Mouse (Mus musculus) embryonic facial prominence, embryonic 10.5 days (tissue): Measurements from ENCODE around the gene Slc7a3. TPM values are rescaled to one million over a fixed set of nuclear protein-coding genes. Genes with fewer than 3 reads are reported as not detected.
"Not testable (repeated sequence)": the region's sequence is repeated elsewhere in the genome, so short reads cannot be mapped to it uniquely, and the experiment has no call there.

Source experiments
- DNase-seq: peaks from one replicate; pipeline ENCODE4 v3.0.0-alpha.2; 2017; ENCODE audit warnings: low spot score
- H3K27ac ChIP-seq: fragments of 300-500 bp; sonication (generic); replicated peaks from 2 replicates; pipeline ENCODE4 v1.5.1; 2016; ENCODE audit warnings: mild to moderate bottlenecking
- H3K27me3 ChIP-seq: fragments of 300-500 bp; sonication (generic); replicated peaks from 2 replicates; pipeline ENCODE4 v1.6.1; 2016; ENCODE audit warnings: low read depth, mild to moderate bottlenecking; ENCODE audit not compliant: poor library complexity, severe bottlenecking
- H3K36me3 ChIP-seq: fragments of 300-500 bp; sonication (generic); replicated peaks from 2 replicates; pipeline ENCODE4 v1.6.1; 2016; ENCODE audit warnings: mild to moderate bottlenecking, moderate library complexity
- H3K4me1 ChIP-seq: fragments of 300-500 bp; sonication (generic); 2 replicates; pipeline ENCODE4 v1.6.1; 2016
- H3K4me3 ChIP-seq: fragments of 300-500 bp; sonication (generic); 2 replicates; pipeline ENCODE4 v1.5.1; 2016; ENCODE audit warnings: mild to moderate bottlenecking, moderate library complexity
- H3K9me3 ChIP-seq: fragments of 300-500 bp; sonication (generic); 2 replicates; pipeline ENCODE4 v1.6.1; 2016; ENCODE audit warnings: mild to moderate bottlenecking
- WGBS: fragments of 180-500 bp; shearing (Covaris S2); methylation state at CpG from one replicate; pipeline ENCODE4 v1.1.7; 2016; 5-methylcytosine and 5-hydroxymethylcytosine counted together
- polyA plus RNA-seq: library from polyadenylated mRNA; unstranded; fragments of >200 nt; fragmentation: Nextera tagmentation; extraction: Ambion mirVana; gene quantifications from 2 replicates; pipeline ENCODE4 v1.2.1, GENCODE M21; 2016

Slc7a3 gene
- 0.92 and 1.2 TPM in 2 replicates for polyA plus RNA-seq

GRCm38 (mm10) chrX:101085920-101086319 is at the start of gene Slc7a3:
TSS of gene Slc7a3 (minus strand) at chrX:101086020.
- Histone ChIP-seq H3K9me3 (no peaks in the 10 kb centered on the region), H3K4me3 (peak within 1 kb of the TSS; percentile 52), H3K27me3 (peaks cover 59% of the 10 kb centered on the region), H3K27ac (no peak within 1 kb of the TSS), H3K4me1 (0 out of 2 replicates have a peak, but pooled peaks cover 4% of the 10 kb centered on the region), H3K36me3 (no peaks in the 10 kb centered on the region)
- 52% methylated on average over 11 of the region's 11 CpGs for WGBS
- no peak for DNase-seq

GRCm38 (mm10) chrX:101131992-101132791 is 46.4 kb upstream of the Slc7a3 start:
- no peaks in the 10 kb centered on the region for H3K9me3 ChIP-seq
- no peaks in the 10 kb centered on the region; the same call in 1 of the 2 replicates for H3K27me3 ChIP-seq
- no peak overlapping the region for H3K4me3 ChIP-seq
- H3K4me1 ChIP-seq: no peaks in the 10 kb centered on the region
- DNase-seq: peak; percentile 8
- H3K27ac ChIP-seq: no peak overlapping the region
- 46% methylated on average over 12 of the region's 12 CpGs for WGBS
- H3K36me3 ChIP-seq: no peaks in the 10 kb centered on the region

GRCm38 (mm10) chrX:101131001-101131400 is 45.2 kb upstream of the Slc7a3 start:
- no peaks in the 10 kb centered on the region for H3K4me1 ChIP-seq
- no peaks in the 10 kb centered on the region for H3K36me3 ChIP-seq
- H3K27me3 ChIP-seq: peaks cover 7% of the 10 kb centered on the region; the same call in 1 of the 2 replicates
- H3K4me3 ChIP-seq: no peak overlapping the region
- DNase-seq: peak; percentile 61
- H3K9me3 ChIP-seq: no peaks in the 10 kb centered on the region
- 28% methylated on average over 7 of the region's 7 CpGs for WGBS
- no peak overlapping the region for H3K27ac ChIP-seq

- DNase-seq: no peak
- Histone ChIP-seq H3K4me1 (no peaks in the 10 kb centered on the region), H3K27me3 (peaks cover 7% of the 10 kb centered on the region; the same call in 1 of the 2 replicates), H3K4me3 (no peak overlapping the region), H3K9me3 (no peaks in the 10 kb centered on the region), H3K27ac (no peak overlapping the region), H3K36me3 (no peaks in the 10 kb centered on the region)
- 95% methylated on average over 2 of the region's 2 CpGs for WGBS
These were observed 42.7 kb upstream of the Slc7a3 start for GRCm38 (mm10) chrX:101128559-101128958.

- no peaks in the 10 kb centered on the region for H3K4me1 ChIP-seq
- H3K36me3 ChIP-seq: no peaks in the 10 kb centered on the region
- H3K9me3 ChIP-seq: no peaks in the 10 kb centered on the region
- WGBS: 83% methylated on average over 2 of the region's 2 CpGs
- no peak overlapping the region for H3K4me3 ChIP-seq
- H3K27me3 ChIP-seq: peaks cover 7% of the 10 kb centered on the region; the same call in 1 of the 2 replicates
- DNase-seq: no peak
- no peak overlapping the region for H3K27ac ChIP-seq
These were observed 41.2 kb upstream of the Slc7a3 start for GRCm38 (mm10) chrX:101126977-101127376.

- WGBS: 78% methylated on average over 7 of the region's 7 CpGs
These were observed 40.7 kb upstream of the Slc7a3 start for GRCm38 (mm10) chrX:101126474-101126955.

GRCm38 (mm10) chrX:101120546-101120945 is 34.7 kb upstream of the Slc7a3 start:
- Histone ChIP-seq H3K27me3 (no peaks in the 10 kb centered on the region), H3K4me1 (no peaks in the 10 kb centered on the region), H3K27ac (no peak overlapping the region), H3K9me3 (no peaks in the 10 kb centered on the region), H3K4me3 (no peak overlapping the region), H3K36me3 (no peaks in the 10 kb centered on the region)
- DNase-seq: no peak
- WGBS: 69% methylated on average over 1 of the region's 1 CpGs

More at GRCm38 (mm10) chrX:101126474-101126955, 40.7 kb upstream of the Slc7a3 start:
- Histone ChIP-seq H3K36me3 (no peaks in the 10 kb centered on the region), H3K4me1 (no peaks in the 10 kb centered on the region), H3K4me3 (no peak overlapping the region), H3K9me3 (no peaks in the 10 kb centered on the region), H3K27me3 (peaks cover 7% of the 10 kb centered on the region; the same call in 1 of the 2 replicates), H3K27ac (no peak overlapping the region)
- no peak for DNase-seq

- not testable (repeated sequence) for H3K36me3 ChIP-seq, H3K9me3 ChIP-seq, H3K4me1 ChIP-seq, H3K27ac ChIP-seq
- DNase-seq: peak; percentile 11
- peak overlapping the region; percentile 52 for H3K4me3 ChIP-seq
- 15% methylated on average over 9 of the region's 9 CpGs for WGBS
- peaks cover 59% of the 10 kb centered on the region for H3K27me3 ChIP-seq
These were observed 609 bp downstream of the Slc7a3 start for GRCm38 (mm10) chrX:101085211-101085610.

- Histone ChIP-seq H3K27ac (no peak overlapping the region), H3K27me3 (peaks cover 66% of the 10 kb centered on the region), H3K4me1 (0 out of 2 replicates have a peak, but pooled peaks cover 4% of the 10 kb centered on the region), H3K9me3 (no peaks in the 10 kb centered on the region), H3K36me3 (no peaks in the 10 kb centered on the region), H3K4me3 (no peak overlapping the region)
- 43% methylated on average over 2 of the region's 2 CpGs for WGBS
- DNase-seq: no peak
These were observed 1.6 kb downstream of the Slc7a3 start for GRCm38 (mm10) chrX:101084192-101084591.

- no peaks in the 10 kb centered on the region for H3K4me1 ChIP-seq
- H3K36me3 ChIP-seq: no peaks in the 10 kb centered on the region
- WGBS: 76% methylated on average over 1 of the region's 1 CpGs
These were observed 20.6 kb downstream of the Slc7a3 start for GRCm38 (mm10) chrX:101065245-101065644.

GRCm38 (mm10) chrX:101063503-101063902 is 22.3 kb downstream of the Slc7a3 start:
- Histone ChIP-seq H3K27me3 (peaks cover 6% of the 10 kb centered on the region), H3K27ac (no peak overlapping the region), H3K36me3 (no peaks in the 10 kb centered on the region), H3K4me3 (no peak overlapping the region), H3K4me1 (no peaks in the 10 kb centered on the region), H3K9me3 (peaks cover 4% of the 10 kb centered on the region; the same call in 1 of the 2 replicates)
- DNase-seq: no peak
- 80% methylated on average over 2 of the region's 2 CpGs for WGBS

More at GRCm38 (mm10) chrX:101065245-101065644, 20.6 kb downstream of the Slc7a3 start:
- no peak overlapping the region for H3K27ac ChIP-seq
- H3K9me3 ChIP-seq: no peaks in the 10 kb centered on the region
- no peak overlapping the region for H3K4me3 ChIP-seq
- H3K27me3 ChIP-seq: peaks cover 6% of the 10 kb centered on the region
- no peak for DNase-seq

- H3K27ac ChIP-seq: no peak within 1 kb of the TSS
- H3K9me3 ChIP-seq: peaks cover 4% of the 10 kb centered on the region; the same call in 1 of the 2 replicates
- no peaks in the 10 kb centered on the region for H3K4me1 ChIP-seq
- no peak for DNase-seq
- H3K4me3 ChIP-seq: no peak within 1 kb of the TSS
- no peaks in the 10 kb centered on the region; the same call in 1 of the 2 replicates for H3K27me3 ChIP-seq
- no peaks in the 10 kb centered on the region for H3K36me3 ChIP-seq
- 89% methylated on average over 31 of the region's 31 CpGs for WGBS
These were observed 26.3 kb downstream of the Slc7a3 start, which contains the start of gene Tex11 for GRCm38 (mm10) chrX:101059541-101059940. TSS of gene Tex11 (minus strand) at chrX:101059667.
